Mouse (Mus musculus) embryonic facial prominence, embryonic 13.5 days (tissue): ENCODE measurements around the gene Cyp27a1. TPM values are rescaled to one million over a fixed set of nuclear protein-coding genes. Genes with fewer than 3 reads are reported as not detected.

Experiments
- ATAC-seq: fragments of 200-750 bp; cut with Nextera tagmentation; 2 replicates; pipeline ENCODE4 v1.8.0; 2017; ENCODE audit warnings: low read depth; ENCODE audit not compliant: insufficient number of reproducible peaks, insufficient read depth, low FRiP score, low TSS enrichment
- H3K27ac ChIP-seq: fragments of 300-500 bp; sonication (generic); 2 replicates; pipeline ENCODE4 v1.5.1; 2015; ENCODE audit warnings: moderate library complexity, mild to moderate bottlenecking, inconsistent platforms
- H3K27me3 ChIP-seq: fragments of 300-500 bp; sonication (generic); 2 replicates; pipeline ENCODE4 v1.6.1; 2015; ENCODE audit warnings: mild to moderate bottlenecking, inconsistent platforms
- H3K36me3 ChIP-seq: fragments of 300-500 bp; sonication (generic); 2 replicates; pipeline ENCODE4 v1.6.1; 2015; ENCODE audit warnings: mild to moderate bottlenecking, inconsistent platforms
- H3K4me1 ChIP-seq: fragments of 300-500 bp; sonication (generic); 2 replicates; pipeline ENCODE4 v1.6.1; 2015; ENCODE audit warnings: inconsistent platforms
- H3K4me2 ChIP-seq: fragments of 300-500 bp; sonication (generic); 2 replicates; pipeline ENCODE4 v1.6.1; 2015; ENCODE audit warnings: moderate library complexity, mild to moderate bottlenecking, inconsistent platforms
- H3K4me3 ChIP-seq: fragments of 300-500 bp; sonication (generic); 2 replicates; pipeline ENCODE4 v1.5.1; 2015; ENCODE audit warnings: mild to moderate bottlenecking, inconsistent platforms
- H3K9ac ChIP-seq: fragments of 300-500 bp; sonication (generic); 2 replicates; pipeline ENCODE4 v1.6.1; 2015; ENCODE audit warnings: mild to moderate bottlenecking, inconsistent platforms
- H3K9me3 ChIP-seq: fragments of 300-500 bp; sonication (generic); 2 replicates; pipeline ENCODE4 v1.6.1; 2016; ENCODE audit warnings: inconsistent platforms
- WGBS: fragments of 180-500 bp; shearing (Covaris S2); methylation state at CpG from one replicate; pipeline ENCODE4 v1.1.7; 2015; ENCODE audit warnings: mixed read lengths; 5-methylcytosine and 5-hydroxymethylcytosine counted together
- polyA plus RNA-seq: library from polyadenylated mRNA; unstranded; fragments of >200 nt; fragmentation: Nextera tagmentation; extraction: Ambion mirVana; gene quantifications from 2 replicates; pipeline ENCODE4 v1.2.1, GENCODE M21; 2015

The Cyp27a1 gene
- polyA plus RNA-seq, 1 experiment from 2014 or later, result 15.3 TPM

- WGBS, result 91% methylated on average over 6 of the region's 6 CpGs
- no peak for ATAC-seq
- Histone ChIP-seq H3K27me3 (no peaks in the 10 kb centered on the region), H3K36me3 (peaks cover 42% of the 10 kb centered on the region), H3K4me3 (no peak overlapping the region), H3K9me3 (no peaks in the 10 kb centered on the region), H3K27ac (no peak overlapping the region), H3K4me1 (no peaks in the 10 kb centered on the region), H3K4me2 (no peak overlapping the region), H3K9ac (no peak overlapping the region)
Measured at GRCm38 (mm10) chr1:74702142-74702553, 11.2 kb upstream of the Cyp27a1 start.

- no peaks in the 10 kb centered on the region for H3K27me3 ChIP-seq
- H3K4me2 ChIP-seq, result no peak overlapping the region
- peaks cover 22% of the 10 kb centered on the region for H3K36me3 ChIP-seq
- no peak for ATAC-seq
- H3K9me3 ChIP-seq, result no peaks in the 10 kb centered on the region
- no peak overlapping the region for H3K9ac ChIP-seq
- H3K4me3 ChIP-seq, result no peak overlapping the region
- H3K4me1 ChIP-seq, result no peaks in the 10 kb centered on the region
- no peak overlapping the region for H3K27ac ChIP-seq
- 79% methylated on average over 3 of the region's 3 CpGs for WGBS
Measured at GRCm38 (mm10) chr1:74704156-74704555, 9.2 kb upstream of the Cyp27a1 start.

GRCm38 (mm10) chr1:74705016-74705415 lies 8.4 kb upstream of the Cyp27a1 start:
- H3K4me1 ChIP-seq, result no peaks in the 10 kb centered on the region
- H3K9ac ChIP-seq, result no peak overlapping the region
- H3K4me3 ChIP-seq, result no peak overlapping the region
- no peak overlapping the region for H3K27ac ChIP-seq
- peaks cover 15% of the 10 kb centered on the region for H3K36me3 ChIP-seq
- no peaks in the 10 kb centered on the region for H3K27me3 ChIP-seq
- no peak for ATAC-seq
- no peaks in the 10 kb centered on the region for H3K9me3 ChIP-seq
- 77% methylated on average over 5 of the region's 5 CpGs for WGBS
- no peak overlapping the region for H3K4me2 ChIP-seq

- Histone ChIP-seq H3K36me3 (no peaks in the 10 kb centered on the region), H3K27ac (no peak overlapping the region), H3K4me2 (no peak overlapping the region), H3K27me3 (0 out of 2 replicates have a peak, but pooled peaks cover 7% of the 10 kb centered on the region), H3K9ac (no peak overlapping the region), H3K4me3 (no peak overlapping the region), H3K4me1 (peaks cover 22% of the 10 kb centered on the region), H3K9me3 (no peaks in the 10 kb centered on the region)
- 38% methylated on average over 6 of the region's 6 CpGs for WGBS
- no peak for ATAC-seq
Measured at GRCm38 (mm10) chr1:74709566-74709965, 3.8 kb upstream of the Cyp27a1 start.

- Histone ChIP-seq H3K27me3 (0 out of 2 replicates have a peak, but pooled peaks cover 7% of the 10 kb centered on the region), H3K4me2 (no peak overlapping the region), H3K4me1 (peaks cover 29% of the 10 kb centered on the region), H3K36me3 (no peaks in the 10 kb centered on the region), H3K9me3 (no peaks in the 10 kb centered on the region), H3K9ac (no peak overlapping the region), H3K4me3 (no peak overlapping the region), H3K27ac (no peak overlapping the region)
- ATAC-seq, result no peak
- 80% methylated on average over 4 of the region's 4 CpGs for WGBS
Measured at GRCm38 (mm10) chr1:74712046-74712445, 1.3 kb upstream of the Cyp27a1 start.

- Histone ChIP-seq H3K27ac (no peak overlapping the region), H3K4me3 (peak overlapping the region; percentile 56), H3K9ac (peak overlapping the region; percentile 74), H3K27me3 (0 out of 2 replicates have a peak, but pooled peaks cover 7% of the 10 kb centered on the region), H3K9me3 (no peaks in the 10 kb centered on the region), H3K4me2 (peak overlapping the region; percentile 92), H3K36me3 (no peaks in the 10 kb centered on the region), H3K4me1 (peaks cover 29% of the 10 kb centered on the region)
- ATAC-seq, result no peak
- 34% methylated on average over 5 of the region's 5 CpGs for WGBS
Measured at GRCm38 (mm10) chr1:74712461-74713098, 794 bp upstream of the Cyp27a1 start.

DNA sequence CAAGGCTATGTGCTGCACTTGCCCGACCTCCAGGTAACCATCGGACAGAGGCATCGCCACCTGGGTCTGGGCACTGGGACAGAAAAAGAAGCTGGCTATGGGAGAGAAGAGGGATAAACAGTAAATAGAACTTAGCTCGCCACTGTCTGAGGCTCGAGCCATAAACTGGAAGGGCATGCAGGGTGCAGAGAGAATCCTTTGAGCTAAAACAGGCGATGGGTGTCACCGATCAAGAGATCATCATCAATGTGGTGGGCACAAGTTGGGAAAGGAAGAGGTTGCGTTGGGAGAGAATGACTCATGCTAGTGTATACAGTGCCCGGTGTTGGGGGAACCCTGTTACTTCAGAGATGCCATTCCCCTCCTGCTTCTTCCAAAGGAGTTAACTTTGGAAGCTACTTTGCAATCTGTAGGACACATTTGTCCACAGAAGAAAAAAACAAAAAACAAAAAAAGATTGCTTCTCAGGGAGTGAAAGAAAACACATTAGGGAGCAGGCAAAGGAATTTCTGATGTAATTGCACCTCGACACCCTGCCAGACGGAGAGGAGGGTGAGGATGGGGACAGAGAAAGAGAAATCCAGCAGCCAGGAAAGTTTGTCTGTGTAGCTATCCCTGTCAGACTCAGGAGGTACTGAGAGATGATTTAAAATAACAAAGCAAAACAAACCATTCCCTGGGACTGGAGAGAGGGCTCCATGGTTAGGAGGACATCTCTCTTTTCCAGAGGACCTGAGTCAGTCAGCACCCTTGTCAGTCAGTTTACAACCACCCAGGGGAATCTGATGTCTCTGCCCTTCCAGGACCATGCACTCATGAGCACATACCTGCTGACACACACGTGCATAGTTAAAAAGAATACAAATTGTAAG lies 721 bp downstream of the Cyp27a1 start:
- H3K9ac ChIP-seq, result peak overlapping the region; percentile 74
- peaks cover 29% of the 10 kb centered on the region for H3K4me1 ChIP-seq
- H3K27ac ChIP-seq, result peak overlapping the region; percentile 33; the same call in 1 of the 2 replicates
- H3K9me3 ChIP-seq, result no peaks in the 10 kb centered on the region
- H3K4me2 ChIP-seq, result peak overlapping the region; percentile 92
- 0 out of 2 replicates have a peak, but pooled peaks cover 7% of the 10 kb centered on the region for H3K27me3 ChIP-seq
- peak overlapping the region; percentile 56 for H3K4me3 ChIP-seq
- WGBS, result 24% methylated on average over 12 of the region's 12 CpGs
- no peak for ATAC-seq
- no peaks in the 10 kb centered on the region for H3K36me3 ChIP-seq

DNA sequence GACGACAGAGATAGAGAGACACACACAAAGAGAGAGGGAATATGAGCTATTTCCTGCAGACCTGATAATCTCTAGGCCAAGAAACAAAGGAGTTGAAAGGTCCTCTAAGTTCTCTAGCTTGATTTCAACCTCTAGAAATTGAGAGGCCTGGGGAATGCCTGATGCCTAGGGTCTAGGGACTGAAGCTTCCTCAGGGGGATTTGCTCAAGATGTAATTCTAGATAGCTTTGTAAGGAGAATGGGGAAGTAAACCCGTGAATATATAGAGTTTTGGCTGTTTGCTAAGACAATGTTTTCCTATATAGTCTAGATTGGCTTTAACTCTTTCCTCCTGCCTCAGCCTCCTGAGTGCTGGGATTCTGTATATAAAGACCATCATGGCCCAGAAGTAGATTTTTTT lies 1.6 kb downstream of the Cyp27a1 start:
- Histone ChIP-seq H3K36me3 (no peaks in the 10 kb centered on the region), H3K9me3 (no peaks in the 10 kb centered on the region), H3K4me2 (peak overlapping the region; percentile 92), H3K4me1 (peaks cover 29% of the 10 kb centered on the region), H3K4me3 (no peak overlapping the region), H3K9ac (no peak overlapping the region), H3K27ac (0 out of 2 replicates have a peak overlapping the region, but pooled peaks have one; percentile 5), H3K27me3 (0 out of 2 replicates have a peak, but pooled peaks cover 7% of the 10 kb centered on the region)
- no peak for ATAC-seq
- WGBS, result 19% methylated on average over 2 of the region's 2 CpGs

DNA sequence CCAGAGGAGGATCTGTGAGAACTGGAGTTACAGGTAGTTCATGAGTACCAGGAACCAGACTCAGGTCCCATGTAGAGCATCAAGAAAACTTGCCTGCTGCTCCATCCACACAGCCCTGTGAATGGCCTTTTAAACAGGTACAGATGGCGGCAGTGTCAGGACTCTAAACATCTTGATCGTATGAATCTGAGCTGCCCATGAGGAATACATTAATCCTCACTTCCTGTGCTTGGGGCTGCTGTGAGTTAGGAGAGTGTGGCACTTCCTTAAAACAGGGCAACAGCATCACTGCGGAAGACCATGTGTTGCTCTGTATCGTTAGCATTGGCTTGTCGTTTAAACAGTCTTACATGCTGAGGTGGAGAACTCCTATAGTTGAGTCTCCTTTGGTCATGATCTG lies 2.1 kb downstream of the Cyp27a1 start:
- ATAC-seq, result 0 out of 2 replicates have a peak, but pooled peaks have one; percentile 61
- Histone ChIP-seq H3K4me2 (peak overlapping the region; percentile 92), H3K27me3 (0 out of 2 replicates have a peak, but pooled peaks cover 7% of the 10 kb centered on the region), H3K9ac (no peak overlapping the region), H3K27ac (peak overlapping the region; percentile 35; the same call in 1 of the 2 replicates), H3K9me3 (no peaks in the 10 kb centered on the region), H3K4me3 (no peak overlapping the region), H3K4me1 (peaks cover 29% of the 10 kb centered on the region), H3K36me3 (no peaks in the 10 kb centered on the region)
- 17% methylated on average over 5 of the region's 5 CpGs for WGBS

- H3K4me1 ChIP-seq, result peaks cover 29% of the 10 kb centered on the region
- 61% methylated on average over 6 of the region's 6 CpGs for WGBS
- peak overlapping the region; percentile 92; the same call in 1 of the 2 replicates for H3K4me2 ChIP-seq
- no peak overlapping the region for H3K4me3 ChIP-seq
- no peak overlapping the region for H3K9ac ChIP-seq
- no peaks in the 10 kb centered on the region for H3K36me3 ChIP-seq
- H3K27me3 ChIP-seq, result 0 out of 2 replicates have a peak, but pooled peaks cover 7% of the 10 kb centered on the region
- ATAC-seq, result no peak
- peak overlapping the region; percentile 35; the same call in 1 of the 2 replicates for H3K27ac ChIP-seq
- H3K9me3 ChIP-seq, result no peaks in the 10 kb centered on the region
Measured at GRCm38 (mm10) chr1:74715886-74716285, 2.5 kb downstream of the Cyp27a1 start.

DNA sequence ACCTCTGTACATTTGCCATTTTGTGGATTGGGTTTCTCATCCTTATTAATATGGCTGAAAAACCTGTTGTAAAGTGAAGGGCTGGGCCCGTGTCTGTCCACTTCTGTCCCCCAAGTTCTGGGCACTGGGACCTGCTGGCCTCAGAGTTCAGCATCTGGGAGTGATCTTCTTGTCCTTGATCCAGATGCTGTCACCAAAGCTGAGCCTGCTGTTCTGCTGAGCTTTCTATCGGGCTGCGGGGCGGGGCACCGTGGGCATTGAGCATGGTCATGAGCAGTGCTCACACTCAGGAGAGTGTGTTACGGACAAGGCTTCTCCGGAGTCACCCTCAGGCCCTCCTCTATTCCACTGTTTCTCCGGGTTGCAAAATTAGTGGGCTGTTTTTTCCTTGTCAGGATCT lies 4.7 kb downstream of the Cyp27a1 start:
- Histone ChIP-seq H3K4me1 (peaks cover 22% of the 10 kb centered on the region), H3K9ac (no peak overlapping the region), H3K4me3 (no peak overlapping the region), H3K27ac (no peak overlapping the region), H3K9me3 (no peaks in the 10 kb centered on the region), H3K4me2 (no peak overlapping the region), H3K27me3 (0 out of 2 replicates have a peak, but pooled peaks cover 7% of the 10 kb centered on the region), H3K36me3 (no peaks in the 10 kb centered on the region)
- ATAC-seq, result no peak
- 49% methylated on average over 8 of the region's 8 CpGs for WGBS
